In the genomic region with DNA sequence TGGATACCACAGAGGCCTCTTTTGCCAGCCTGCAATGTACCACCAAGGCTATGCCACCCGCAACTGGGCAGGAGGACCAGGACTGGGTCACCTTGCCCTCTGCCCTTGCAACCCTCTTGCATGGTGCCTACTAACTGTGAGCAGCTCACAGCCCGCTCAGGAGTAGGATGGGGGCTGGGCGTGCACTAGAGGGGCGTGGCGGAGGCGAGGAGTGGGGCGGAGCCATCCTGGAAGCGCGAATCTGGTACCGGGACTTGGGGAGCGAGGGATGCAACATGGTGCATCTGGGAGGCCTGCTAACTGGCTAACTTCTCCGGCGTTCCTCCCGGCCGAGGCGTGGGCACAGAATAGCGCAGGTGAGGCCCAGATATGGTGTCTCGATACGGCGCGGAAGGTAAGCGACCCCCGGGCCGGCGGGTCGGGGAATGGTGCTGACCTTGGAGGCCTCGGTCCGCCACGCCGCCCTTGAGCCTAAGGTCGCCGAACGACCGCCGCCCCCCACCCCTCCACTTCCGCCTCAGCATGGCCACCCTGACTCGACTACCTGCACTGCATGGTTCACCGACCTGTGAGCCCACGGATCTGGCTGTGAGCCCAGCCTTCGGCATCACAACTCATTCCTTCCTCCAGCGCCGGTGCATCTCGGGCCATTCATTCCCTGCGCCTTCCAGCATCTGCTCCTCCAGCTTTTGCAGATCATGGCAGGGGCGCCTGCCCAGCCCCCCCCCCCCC, we compare ENCODE assay signal across 8 mouse cellular contexts. TPM values are rescaled to one million over a fixed set of nuclear protein-coding genes. Genes with fewer than 3 reads are reported as not detected.
DNase-seq lines count a peak whose midpoint lies in the region; ATAC-seq and TF ChIP-seq lines count a peak whose summit lies in the region.

No protein-coding gene starts in this region.

- no peak for TF ChIP-seq POLR2A in bone marrow, adult 2 months (IDR thresholded peaks at IDR 0.05; ENCODE audit: borderline replicate concordance, control insufficient read depth, low read depth, low read length)

- peaks cover 3% of the 10 kb centered on the region; the same call in 1 of the 2 replicates for H3K9me3 ChIP-seq in embryonic facial prominence, embryonic 14.5 days (ENCODE audit: control insufficient read depth, low read length)
- no peaks in the 10 kb centered on the region for H3K9me3 ChIP-seq in heart, embryonic 16.5 days (replicated peaks; ENCODE audit: control insufficient read depth, low read length)
- no peaks in the 10 kb centered on the region for H3K9me3 ChIP-seq in liver, embryonic 13.5 days (replicated peaks)
- H3K9me3 ChIP-seq in neural tube, embryonic 11.5 days (ENCODE audit: control insufficient read depth, low read length), result no peaks in the 10 kb centered on the region
- no peaks in the 10 kb centered on the region for H3K9me3 ChIP-seq in stomach, postnatal 0 days (ENCODE audit: control insufficient read depth, low read length)

- H3K9ac ChIP-seq in embryonic facial prominence, embryonic 14.5 days (ENCODE audit: low read depth, low read length), result peak overlapping the region; percentile 66
- peak overlapping the region; percentile 62 for H3K9ac ChIP-seq in heart, embryonic 16.5 days (ENCODE audit: low read length)
- peak overlapping the region; percentile 54 for H3K9ac ChIP-seq in liver, embryonic 13.5 days
- H3K9ac ChIP-seq in neural tube, embryonic 11.5 days (ENCODE audit: low read length), result peak overlapping the region; percentile 61
- H3K9ac ChIP-seq in stomach, postnatal 0 days (ENCODE audit: low read length), result peak overlapping the region; percentile 45; the same call in 1 of the 2 replicates

- peak; percentile 99 for ATAC-seq in embryonic facial prominence, embryonic 14.5 days (ENCODE audit: low read depth)
- ATAC-seq in heart, embryonic 16.5 days (replicated peaks; ENCODE audit: extremely low read depth, insufficient read depth, low FRiP score), result peak; percentile 97
- ATAC-seq in liver, embryonic 13.5 days (ENCODE audit: low read depth), result peak; percentile 95
- peak; percentile 96 for ATAC-seq in neural tube, embryonic 11.5 days (ENCODE audit: insufficient read depth, low FRiP score, low TSS enrichment)
- ATAC-seq in stomach, postnatal 0 days (ENCODE audit: low FRiP score, low TSS enrichment), result peak; percentile 94

- no peaks in the 10 kb centered on the region for H3K4me1 ChIP-seq in bone marrow, adult 2 months (ENCODE audit: control insufficient read depth, insufficient read depth, low read length)
- H3K4me1 ChIP-seq in embryonic facial prominence, embryonic 14.5 days (ENCODE audit: control insufficient read depth, insufficient read depth, low read length), result no peaks in the 10 kb centered on the region
- H3K4me1 ChIP-seq in heart, embryonic 16.5 days (ENCODE audit: control insufficient read depth, insufficient read depth, low read length), result peaks cover 7% of the 10 kb centered on the region; the same call in 1 of the 2 replicates
- peaks cover 8% of the 10 kb centered on the region; the same call in 1 of the 2 replicates for H3K4me1 ChIP-seq in liver, embryonic 13.5 days (replicated peaks)
- H3K4me1 ChIP-seq in neural tube, embryonic 11.5 days (ENCODE audit: control insufficient read depth, insufficient read depth, low read length), result no peaks in the 10 kb centered on the region
- no peaks in the 10 kb centered on the region for H3K4me1 ChIP-seq in stomach, postnatal 0 days (replicated peaks; ENCODE audit: control insufficient read depth, insufficient read depth)

- no peak for TF ChIP-seq EP300 in stomach, postnatal 0 days (optimal IDR thresholded peaks at IDR 0.05)

- no peaks in the 10 kb centered on the region for H3K36me3 ChIP-seq in embryonic facial prominence, embryonic 14.5 days (ENCODE audit: control insufficient read depth, insufficient read depth, low read length)
- no peaks in the 10 kb centered on the region for H3K36me3 ChIP-seq in heart, embryonic 16.5 days (ENCODE audit: control insufficient read depth, insufficient read depth)
- no peaks in the 10 kb centered on the region for H3K36me3 ChIP-seq in liver, embryonic 13.5 days
- H3K36me3 ChIP-seq in neural tube, embryonic 11.5 days (ENCODE audit: control insufficient read depth, insufficient read depth, low read length), result no peaks in the 10 kb centered on the region
- H3K36me3 ChIP-seq in stomach, postnatal 0 days (ENCODE audit: control insufficient read depth, insufficient read depth, low read length), result no peaks in the 10 kb centered on the region

- H3K4me2 ChIP-seq in embryonic facial prominence, embryonic 14.5 days (ENCODE audit: low read depth, low read length), result peak overlapping the region; percentile 87
- H3K4me2 ChIP-seq in heart, embryonic 16.5 days (ENCODE audit: low read depth, low read length), result peak overlapping the region; percentile 76
- peak overlapping the region; percentile 82 for H3K4me2 ChIP-seq in liver, embryonic 13.5 days
- peak overlapping the region; percentile 81 for H3K4me2 ChIP-seq in neural tube, embryonic 11.5 days (ENCODE audit: low read depth)
- H3K4me2 ChIP-seq in stomach, postnatal 0 days (replicated peaks; ENCODE audit: low read depth), result peak overlapping the region; percentile 93

- no peak overlapping the region for H3K27ac ChIP-seq in bone marrow, adult 2 months (ENCODE audit: control insufficient read depth, insufficient read depth, low read depth, low read length, poor library complexity)
- no peak overlapping the region for H3K27ac ChIP-seq in embryonic facial prominence, embryonic 14.5 days (replicated peaks; ENCODE audit: low read depth, low read length)
- no peak overlapping the region for H3K27ac ChIP-seq in heart, embryonic 16.5 days (ENCODE audit: low read length)
- no peak overlapping the region for H3K27ac ChIP-seq in liver, embryonic 13.5 days
- H3K27ac ChIP-seq in neural tube, embryonic 11.5 days (ENCODE audit: low read depth, low read length), result no peak overlapping the region
- H3K27ac ChIP-seq in stomach, postnatal 0 days (replicated peaks), result no peak overlapping the region

- H3K27me3 ChIP-seq in embryonic facial prominence, embryonic 14.5 days (replicated peaks; ENCODE audit: control insufficient read depth, insufficient read depth, low read length), result no peaks in the 10 kb centered on the region
- H3K27me3 ChIP-seq in heart, embryonic 16.5 days (ENCODE audit: control insufficient read depth, insufficient read depth, low read length), result no peaks in the 10 kb centered on the region
- H3K27me3 ChIP-seq in liver, embryonic 13.5 days, result no peaks in the 10 kb centered on the region
- H3K27me3 ChIP-seq in neural tube, embryonic 11.5 days (ENCODE audit: control insufficient read depth, insufficient read depth, low read length), result no peaks in the 10 kb centered on the region
- no peaks in the 10 kb centered on the region for H3K27me3 ChIP-seq in stomach, postnatal 0 days (ENCODE audit: control insufficient read depth, insufficient read depth, low read length)

- TF ChIP-seq CTCF in bone marrow, adult 2 months (IDR thresholded peaks at IDR 0.05; ENCODE audit: control insufficient read depth, insufficient read depth, low read length), result no peak
- TF ChIP-seq CTCF in stomach, postnatal 0 days (IDR thresholded peaks at IDR 0.05; ENCODE audit: low read depth), result no peak

- peak overlapping the region; percentile 62 for H3K4me3 ChIP-seq in bone marrow, adult 2 months (replicated peaks; ENCODE audit: control insufficient read depth, low read depth, low read length)
- H3K4me3 ChIP-seq in embryonic facial prominence, embryonic 14.5 days (ENCODE audit: low read depth, low read length), result peak overlapping the region; percentile 62
- H3K4me3 ChIP-seq in heart, embryonic 16.5 days (ENCODE audit: low read length), result peak overlapping the region; percentile 67
- H3K4me3 ChIP-seq in liver, embryonic 13.5 days (replicated peaks), result peak overlapping the region; percentile 61
- peak overlapping the region; percentile 67 for H3K4me3 ChIP-seq in neural tube, embryonic 11.5 days (ENCODE audit: low read depth, low read length)
- H3K4me3 ChIP-seq in stomach, postnatal 0 days (ENCODE audit: low read depth, low read length), result peak overlapping the region; percentile 54

- WGBS in bone marrow, adult 2 months, result 2% methylated on average over 44 of the region's 45 CpGs
- WGBS in embryonic facial prominence, embryonic 14.5 days, result under 1% methylated on average over 26 of the region's 45 CpGs
- WGBS in heart, embryonic 16.5 days, result 2% methylated on average over 44 of the region's 45 CpGs
- WGBS in liver, embryonic 13.5 days (ENCODE audit: insufficient replicate concordance), result 1% methylated on average over 44 of the region's 45 CpGs
- WGBS in neural tube, embryonic 11.5 days, result 4% methylated on average over 41 of the region's 45 CpGs
- 1% methylated on average over 44 of the region's 45 CpGs for WGBS in stomach, postnatal 0 days

- peak; percentile 58 to 63 for DNase-seq in B cell, adult 2 months
- peak; percentile 87 for DNase-seq in embryonic facial prominence, embryonic 14.5 days (ENCODE audit: low spot score)
- peak; percentile 47 to 75 for DNase-seq in kidney, postnatal 36 days
- DNase-seq in liver, embryonic 13.5 days, result peak; percentile 65
- peak; percentile 84 for DNase-seq in neural tube, embryonic 11.5 days (ENCODE audit: low spot score)
- peak; percentile 81 for DNase-seq in stomach, postnatal 0 days (ENCODE audit: low spot score)

RNA-seq across cellular contexts. Expression of gene Gdi2, which starts 59.7 kb away (rescaled TPM):
- 122 and 211 TPM in 2 replicates for polyA plus RNA-seq in bone marrow, adult 2 months (2011; ENCODE audit: insufficient read depth, insufficient read length, low replicate concordance, missing spikeins)
- polyA plus RNA-seq in embryonic facial prominence, embryonic 14.5 days (2014; fragmentation: Nextera tagmentation; extraction: Ambion mirVana), result 434 and 478 TPM in 2 replicates
- 325 and 342 TPM in 2 replicates for polyA plus RNA-seq in heart, embryonic 16.5 days (2015; fragmentation: Nextera tagmentation; extraction: Ambion mirVana)
- polyA plus RNA-seq in liver, embryonic 13.5 days (2015; fragmentation: Nextera tagmentation; extraction: Ambion mirVana), result 188 and 213 TPM in 2 replicates
- 494 and 512 TPM in 2 replicates for polyA plus RNA-seq in neural tube, embryonic 11.5 days (2014; fragmentation: Nextera tagmentation; extraction: Ambion mirVana)
- 338 and 359 TPM in 2 replicates for polyA plus RNA-seq in stomach, postnatal 0 days (2015; fragmentation: Nextera tagmentation; extraction: Ambion mirVana)
